Mouse (Mus musculus): ENCODE measurements around the gene Atg10. TPM values are rescaled to one million over a fixed set of nuclear protein-coding genes. Genes with fewer than 3 reads are reported as not detected.
A peak's percentile ranks its signal among the peaks of the same experiment; 100 is the strongest.

The Atg10 gene
- total RNA-seq, 2 experiments from 2014 or later, result 16.9 to 18.9 TPM

DNA sequence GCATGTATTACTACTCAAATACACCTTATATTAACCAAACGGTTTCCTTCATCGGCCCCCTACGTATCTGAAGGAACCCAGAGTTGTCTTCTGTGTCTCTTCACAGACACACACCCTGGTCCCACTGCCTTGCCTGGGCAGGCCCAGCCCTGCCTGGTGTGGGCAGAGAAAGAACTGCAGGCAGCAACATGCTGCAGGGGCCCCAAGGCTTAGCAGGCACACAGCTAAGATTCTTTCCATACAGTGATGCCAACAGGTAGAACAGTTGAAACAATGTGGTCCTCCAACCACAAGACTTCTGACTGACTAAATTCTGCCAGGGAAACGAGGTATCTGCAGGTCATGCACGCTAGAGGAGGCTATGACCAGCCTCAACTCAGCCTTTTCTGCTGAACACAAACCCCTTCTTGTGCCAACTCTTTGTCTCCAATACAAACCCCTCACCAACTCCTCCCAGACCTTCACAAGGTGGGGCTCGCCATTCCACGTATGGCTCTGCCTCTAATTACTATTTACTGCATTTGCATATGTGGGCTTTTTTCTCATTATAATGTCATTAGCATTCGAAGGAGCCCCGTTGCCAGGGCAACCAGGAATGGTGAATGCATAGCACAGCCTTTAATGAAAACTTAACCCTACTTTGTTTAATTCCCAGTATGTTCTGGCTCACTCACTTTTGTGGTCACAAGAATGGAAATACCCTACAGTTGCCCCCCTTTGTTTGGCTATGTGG is 45.2 kb downstream of the Atg10 start:
- ATAC-seq (replicated peaks; ENCODE audit: poor library complexity, severe bottlenecking), result no peak

- ATAC-seq (replicated peaks; ENCODE audit: poor library complexity, severe bottlenecking), result no peak
Measured at GRCm38 (mm10) chr13:91175347-91175746, 48.4 kb downstream of the Atg10 start.

GRCm38 (mm10) chr13:91171766-91172491 is 51.8 kb downstream of the Atg10 start:
- no peak for ATAC-seq (replicated peaks; ENCODE audit: poor library complexity, severe bottlenecking)

DNA sequence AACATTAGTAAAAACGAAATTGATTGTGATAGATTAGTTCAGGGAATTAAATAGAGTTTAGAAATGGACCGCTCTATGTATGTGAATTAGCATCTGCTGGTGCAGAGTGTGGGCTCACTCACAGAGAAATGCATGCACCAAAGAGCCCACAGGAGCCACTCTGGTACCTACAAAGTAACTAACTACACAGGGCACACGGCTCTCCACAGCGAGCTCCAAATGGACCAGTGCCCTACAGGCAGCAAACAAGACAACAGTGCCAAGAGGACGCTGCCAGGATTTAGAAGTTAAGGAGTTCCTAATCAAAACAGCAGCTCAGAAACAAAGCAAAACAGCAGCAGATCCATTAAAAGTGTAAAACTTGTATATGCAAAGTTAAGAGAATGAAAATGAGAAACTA is 52.6 kb downstream of the Atg10 start:
- no peak for ATAC-seq (replicated peaks; ENCODE audit: poor library complexity, severe bottlenecking)

DNA sequence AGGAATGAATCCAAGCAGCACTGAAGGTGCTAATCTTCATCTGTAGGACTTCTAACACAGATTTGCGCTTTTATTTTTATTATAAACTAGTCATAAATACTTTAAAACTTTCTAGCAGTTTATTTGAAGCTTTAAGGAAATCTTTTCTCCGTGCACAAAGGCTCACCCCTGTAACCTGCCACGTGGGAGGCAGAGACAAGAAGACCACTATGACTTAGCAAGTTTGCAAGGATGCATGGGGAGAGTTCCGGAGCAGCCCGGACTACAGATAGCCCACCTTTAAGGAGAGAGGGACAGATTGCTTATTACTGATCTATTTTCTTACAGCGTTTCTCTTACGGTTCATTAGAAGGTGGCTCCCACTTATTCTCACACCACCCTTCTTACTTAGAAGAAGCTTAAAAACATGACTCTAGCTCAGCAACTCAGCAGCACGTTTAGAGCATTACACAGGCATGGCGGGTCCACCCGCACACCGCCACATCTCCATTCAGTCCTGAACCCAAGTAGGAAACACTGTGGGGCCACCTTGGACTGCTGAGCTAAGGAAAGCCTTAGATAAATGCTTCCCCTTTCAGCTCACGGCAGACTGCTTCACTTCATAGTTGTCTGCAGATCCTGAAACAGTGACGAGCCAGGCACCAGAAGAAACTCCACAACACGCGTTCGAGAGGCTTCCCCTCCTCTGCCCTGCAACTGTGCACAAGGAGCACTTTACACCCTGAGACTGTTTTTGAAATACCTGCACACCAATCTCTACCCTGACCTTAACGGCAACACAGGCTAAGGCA is 54.0 kb downstream of the Atg10 start:
- ATAC-seq (replicated peaks; ENCODE audit: poor library complexity, severe bottlenecking), result peak; percentile 72

GRCm38 (mm10) chr13:91168486-91168885 is 55.3 kb downstream of the Atg10 start:
- no peak for ATAC-seq (replicated peaks; ENCODE audit: poor library complexity, severe bottlenecking)

DNA sequence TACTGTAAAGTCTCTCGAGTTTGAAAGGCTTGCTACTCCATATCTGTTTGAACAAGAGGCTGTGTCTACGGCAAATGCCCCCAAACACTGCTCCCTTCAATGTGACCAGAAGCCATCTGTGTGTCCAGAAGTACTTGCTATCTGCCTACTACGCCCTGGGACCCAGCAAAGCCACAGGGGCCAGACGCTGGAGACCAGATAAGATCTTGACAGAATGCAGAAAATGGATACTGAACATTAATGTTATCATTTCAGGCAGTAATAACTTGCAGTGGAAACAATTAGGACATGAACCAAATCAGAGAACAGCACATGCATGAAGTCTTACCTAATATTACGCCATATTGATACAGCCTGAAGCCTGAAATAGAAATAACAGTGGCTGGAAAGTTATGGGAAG is 56.2 kb downstream of the Atg10 start:
- ATAC-seq (replicated peaks; ENCODE audit: poor library complexity, severe bottlenecking), result peak; percentile 20; the same call in 1 of the 2 replicates

DNA sequence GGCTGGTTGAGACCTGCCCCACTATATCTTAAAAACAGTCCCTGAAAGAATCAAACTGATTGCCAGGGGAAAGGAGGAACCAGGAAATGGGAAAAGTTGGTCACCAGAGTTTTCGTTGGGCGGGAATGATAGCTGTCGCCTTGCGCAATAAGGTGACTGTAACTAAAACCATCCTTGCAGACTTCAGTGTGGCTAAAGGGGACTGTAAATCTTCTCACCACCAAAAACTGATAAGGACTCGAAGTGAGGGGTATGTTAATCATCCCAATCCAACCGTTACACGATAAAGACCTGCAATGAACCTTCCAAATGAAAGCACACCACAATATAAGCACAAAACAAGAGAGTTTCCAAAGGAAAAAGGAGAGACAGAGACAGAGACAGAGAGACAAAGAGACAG is 57.5 kb downstream of the Atg10 start:
- 0 out of 2 replicates have a peak, but pooled peaks have one; percentile 16 for ATAC-seq (replicated peaks; ENCODE audit: poor library complexity, severe bottlenecking)

- ATAC-seq (replicated peaks; ENCODE audit: poor library complexity, severe bottlenecking), result no peak
Measured at GRCm38 (mm10) chr13:91165200-91165599, 58.6 kb downstream of the Atg10 start.

DNA sequence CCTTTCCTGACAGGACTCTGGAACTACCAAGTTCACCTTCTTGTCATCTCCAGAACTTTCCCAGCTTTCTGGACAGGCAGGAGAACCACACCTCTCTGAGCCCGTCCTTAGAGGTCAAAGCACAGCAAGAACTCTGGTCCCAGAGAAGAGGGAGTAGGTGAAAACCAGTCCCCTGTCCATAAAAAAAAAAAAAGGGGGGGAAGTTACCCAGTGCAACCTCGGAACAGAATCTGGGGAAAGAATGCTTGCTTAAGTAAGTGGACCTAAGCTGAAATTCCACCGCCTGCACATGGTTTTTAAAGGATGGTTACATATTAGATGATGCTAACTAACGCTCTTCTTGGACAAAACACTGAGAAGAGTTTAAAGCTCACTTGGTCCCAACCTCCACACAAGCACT is 60.5 kb downstream of the Atg10 start:
- no peak for ATAC-seq (replicated peaks; ENCODE audit: poor library complexity, severe bottlenecking)

DNA sequence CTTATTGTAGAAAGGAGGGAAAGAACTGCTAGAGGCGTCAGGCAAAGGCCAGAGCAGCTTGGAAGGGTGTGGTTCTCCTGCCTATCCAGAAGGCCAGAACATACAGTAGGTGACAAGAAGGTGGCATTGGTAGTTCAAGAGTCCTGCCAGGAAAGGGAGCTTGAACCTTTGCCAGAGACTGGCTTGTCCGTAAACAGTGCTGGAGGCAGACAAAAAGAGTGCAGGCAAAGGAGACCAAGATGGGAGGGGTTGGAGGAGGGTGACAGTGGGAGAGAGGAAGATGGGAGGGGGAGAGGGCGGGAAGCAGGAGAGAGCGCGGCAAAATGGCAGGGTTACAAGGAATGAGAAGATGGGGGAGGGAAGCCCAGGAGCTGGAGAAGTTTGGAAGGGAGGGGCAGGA is 61.3 kb downstream of the Atg10 start:
- no peak for ATAC-seq (replicated peaks; ENCODE audit: poor library complexity, severe bottlenecking)

GRCm38 (mm10) chr13:91160616-91161015 is 63.2 kb downstream of the Atg10 start:
- ATAC-seq (replicated peaks; ENCODE audit: poor library complexity, severe bottlenecking), result no peak

DNA sequence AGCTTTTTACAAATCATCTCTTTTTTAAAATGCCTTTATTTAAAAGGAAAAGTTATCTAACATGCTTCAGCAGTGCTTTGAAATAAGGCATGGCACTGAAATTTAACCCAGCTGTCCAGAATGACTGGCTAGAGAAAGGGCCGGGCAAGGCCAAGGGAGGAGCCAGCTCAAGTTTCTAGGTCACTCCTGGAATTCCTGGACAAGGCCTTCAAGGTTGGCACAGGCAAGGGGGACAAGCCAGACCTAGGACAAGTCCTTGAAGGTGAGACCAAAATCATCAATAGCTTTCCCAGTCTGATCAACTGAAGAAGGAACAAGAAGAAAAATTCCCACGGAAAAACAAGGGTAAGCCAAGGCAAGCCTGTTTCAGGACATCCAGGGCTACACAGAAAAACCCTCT is 63.9 kb downstream of the Atg10 start:
- ATAC-seq (replicated peaks; ENCODE audit: poor library complexity, severe bottlenecking), result no peak

DNA sequence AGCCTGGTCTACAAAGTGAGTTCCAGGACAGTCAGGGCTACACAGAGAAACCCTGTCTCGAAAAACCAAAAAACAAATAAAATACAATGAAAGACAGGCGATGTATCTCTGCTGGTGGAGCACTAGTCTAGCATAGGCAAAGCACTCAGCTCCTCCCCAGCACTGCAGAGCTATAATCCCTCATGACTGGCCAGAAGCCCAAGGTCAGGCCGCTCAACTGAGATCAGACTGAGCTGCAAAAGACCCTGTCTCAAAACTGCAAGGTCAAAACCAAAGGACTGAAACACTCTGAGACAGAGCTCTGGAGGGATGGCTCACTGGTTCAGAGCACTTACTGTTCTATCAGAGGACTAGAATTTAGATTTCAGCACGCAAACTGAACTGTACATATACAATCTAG is 65.8 kb downstream of the Atg10 start:
- no peak for ATAC-seq (replicated peaks; ENCODE audit: poor library complexity, severe bottlenecking)

GRCm38 (mm10) chr13:91157429-91157828 is 66.3 kb downstream of the Atg10 start:
- ATAC-seq (replicated peaks; ENCODE audit: poor library complexity, severe bottlenecking), result no peak

DNA sequence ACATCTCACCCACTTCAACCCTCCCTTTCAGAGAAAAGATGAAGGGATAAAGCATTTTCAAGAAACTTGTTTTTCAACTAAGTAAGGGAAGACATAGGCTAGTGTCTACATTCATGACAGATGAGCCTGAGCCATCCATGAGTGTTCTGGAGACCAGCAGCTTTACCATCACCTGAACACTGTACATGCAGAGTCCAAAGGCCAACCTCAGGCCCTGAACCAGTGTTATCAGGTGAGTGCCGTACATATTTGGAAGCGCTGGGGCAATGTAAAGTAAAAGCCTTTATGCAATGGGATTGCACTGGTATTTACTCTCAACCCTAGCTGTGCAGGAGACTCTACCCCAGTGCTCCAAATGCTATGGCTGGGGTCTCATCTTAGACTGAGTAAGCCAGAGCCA is 66.8 kb downstream of the Atg10 start:
- no peak for ATAC-seq (replicated peaks; ENCODE audit: poor library complexity, severe bottlenecking)

- ATAC-seq (replicated peaks; ENCODE audit: poor library complexity, severe bottlenecking), result no peak
Measured at GRCm38 (mm10) chr13:91156308-91156707, 67.5 kb downstream of the Atg10 start.

DNA sequence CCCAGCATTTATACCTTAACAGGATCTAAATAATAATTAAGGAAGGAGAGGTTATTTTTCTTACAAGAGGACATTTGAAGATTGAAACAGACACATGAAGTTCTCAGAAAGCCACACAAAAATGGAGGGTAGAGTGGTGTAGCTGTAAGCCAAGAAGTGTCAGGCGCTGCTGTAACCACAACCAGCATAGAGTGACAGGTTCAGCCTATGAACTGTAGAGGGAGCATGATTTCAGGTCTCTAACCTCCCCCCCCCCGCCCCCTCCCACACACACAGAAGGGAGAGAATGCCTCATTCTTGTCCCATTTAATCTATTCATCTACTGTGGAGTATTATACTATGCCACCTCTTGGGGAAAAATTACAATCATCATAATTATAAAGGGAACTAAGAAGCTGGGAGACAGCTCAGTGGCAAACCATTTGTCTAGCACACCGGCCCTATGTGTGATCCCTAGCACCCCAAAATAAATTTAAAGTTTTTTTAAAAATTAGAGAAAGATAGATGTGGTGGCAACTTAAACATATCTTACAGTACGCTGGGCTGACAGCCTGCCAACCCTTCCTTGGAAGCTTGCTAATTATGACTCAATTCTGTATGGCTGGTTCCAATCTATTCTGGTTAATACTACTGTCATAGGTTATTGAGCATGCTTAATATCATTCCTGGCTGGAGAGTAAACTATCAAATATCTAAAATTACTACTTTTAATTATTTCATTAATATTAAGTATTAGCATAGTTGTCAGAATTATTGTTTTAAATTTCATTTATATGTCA is 68.2 kb downstream of the Atg10 start:
- ATAC-seq (replicated peaks; ENCODE audit: poor library complexity, severe bottlenecking), result no peak

GRCm38 (mm10) chr13:91154622-91155021 is 69.1 kb downstream of the Atg10 start:
- no peak for ATAC-seq (replicated peaks; ENCODE audit: poor library complexity, severe bottlenecking)

GRCm38 (mm10) chr13:91136337-91136736 is 87.4 kb downstream of the Atg10 start:
- ATAC-seq (replicated peaks; ENCODE audit: poor library complexity, severe bottlenecking), result no peak
